Mouse (Mus musculus): ENCODE results near the gene Psmd3.
"Not testable (repeated sequence)": the region's sequence is repeated elsewhere in the genome, so short reads cannot be mapped to it uniquely, and the experiment has no call there.

Psmd3 gene

GRCm38 (mm10) chr11:98681786-98682745 lies at the start of gene Psmd3:
TSS of gene Psmd3 (plus strand) at chr11:98682554.
- DNase-seq (ENCODE audit: low spot score) = peak; percentile 99

- DNase-seq (ENCODE audit: low spot score) = not testable (repeated sequence)
Measured at GRCm38 (mm10) chr11:98635312-98635970, 46.9 kb upstream of the Psmd3 start.

GRCm38 (mm10) chr11:98637501-98637900 lies 44.9 kb upstream of the Psmd3 start:
- no peak for DNase-seq (ENCODE audit: low spot score)

GRCm38 (mm10) chr11:98640091-98640490 lies 42.3 kb upstream of the Psmd3 start:
- DNase-seq (ENCODE audit: low spot score) = no peak

DNA sequence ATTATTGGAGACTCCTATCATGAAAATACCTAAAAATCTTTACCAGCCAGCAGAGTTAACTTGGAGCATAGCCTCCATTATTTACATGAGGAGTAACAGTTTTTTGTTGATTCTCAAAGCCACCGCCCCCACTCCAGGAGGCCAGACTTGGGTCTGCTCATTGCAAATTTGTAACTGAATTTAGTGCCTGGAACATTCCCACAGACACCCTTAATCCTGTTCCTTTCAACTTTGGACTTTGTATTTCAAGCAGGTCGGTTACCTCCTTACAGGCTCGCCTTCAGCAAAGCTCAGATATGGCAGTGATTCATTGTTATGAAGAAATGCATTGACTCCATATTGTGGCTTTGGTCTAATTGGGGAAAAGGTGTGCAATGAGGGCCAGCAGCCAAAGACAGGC lies 37.6 kb upstream of the Psmd3 start:
- no peak for DNase-seq (ENCODE audit: low spot score)

DNA sequence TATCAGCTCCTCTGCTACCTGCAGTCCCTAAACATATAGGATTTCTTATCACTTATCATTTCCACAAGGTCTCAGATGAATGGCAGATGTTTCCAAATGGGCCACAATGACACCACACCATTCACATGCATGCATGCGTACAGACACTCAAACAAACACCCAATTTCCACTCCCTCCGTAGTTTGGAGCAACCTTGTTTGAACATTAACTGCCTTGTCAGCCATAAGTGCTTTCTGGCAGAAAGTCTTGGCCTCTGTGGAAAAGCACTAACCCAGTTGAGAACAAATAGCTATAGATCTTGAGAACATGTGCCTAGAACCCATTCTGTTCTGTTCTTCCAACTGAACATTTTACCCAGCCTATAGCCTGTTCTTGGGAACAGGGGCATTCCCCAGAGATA lies 36.4 kb upstream of the Psmd3 start:
- DNase-seq (ENCODE audit: low spot score) = no peak

GRCm38 (mm10) chr11:98646459-98646858 lies 35.9 kb upstream of the Psmd3 start, which contains the start of gene Gsdma2:
TSS of gene Gsdma2 (plus strand) at chr11:98646759.
- no peak for DNase-seq (ENCODE audit: low spot score)

- DNase-seq (ENCODE audit: low spot score) = peak; percentile 46
Measured at GRCm38 (mm10) chr11:98655076-98655475, 27.3 kb upstream of the Psmd3 start.

DNA sequence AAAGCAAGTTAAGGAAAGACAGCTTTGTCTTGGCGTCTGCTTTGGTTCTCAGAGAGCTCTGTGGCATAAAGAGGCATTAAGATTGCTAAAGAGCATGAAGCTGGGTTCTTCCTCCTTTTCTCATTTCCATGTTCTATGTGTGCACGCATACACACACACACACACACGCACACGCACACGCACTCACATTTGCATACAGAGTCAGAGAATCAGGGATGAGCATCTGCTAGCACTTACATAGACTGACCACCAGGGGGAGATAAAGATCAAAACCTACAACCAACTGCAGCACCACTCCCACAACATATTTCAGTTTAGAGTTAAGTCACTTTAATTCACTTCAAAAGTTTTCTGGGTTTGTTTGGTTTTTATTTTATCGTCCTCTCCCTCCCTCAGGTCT lies 21.8 kb upstream of the Psmd3 start:
- peak; percentile 70 for DNase-seq (ENCODE audit: low spot score)

DNA sequence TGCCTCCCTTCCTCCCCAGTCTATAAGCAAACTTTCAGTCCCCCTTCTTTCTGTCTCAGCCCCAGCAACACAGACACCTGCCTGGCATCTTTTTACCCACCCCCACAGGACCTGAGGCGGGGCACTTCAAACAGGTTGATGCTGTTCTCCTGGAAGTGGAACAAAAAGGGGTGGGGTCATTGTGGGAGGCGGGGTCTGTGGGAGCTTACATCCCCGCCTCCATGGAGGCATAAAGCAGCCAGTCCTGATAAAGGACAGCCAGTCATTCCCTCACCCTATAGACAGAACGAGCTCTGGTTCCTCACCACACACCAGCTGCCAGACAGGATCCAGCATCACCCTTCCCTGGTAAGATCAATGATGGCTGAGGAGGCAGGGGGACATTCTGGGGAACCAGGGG lies 18.3 kb upstream of the Psmd3 start, which contains the start of gene Gsdma:
Gene Gsdma, plus strand, starts transcription at position 261 of the 400 bp plus-strand sequence.
- no peak for DNase-seq (ENCODE audit: low spot score)

- DNase-seq (ENCODE audit: low spot score) = no peak
Measured at GRCm38 (mm10) chr11:98668984-98669383, 13.4 kb upstream of the Psmd3 start.

DNA sequence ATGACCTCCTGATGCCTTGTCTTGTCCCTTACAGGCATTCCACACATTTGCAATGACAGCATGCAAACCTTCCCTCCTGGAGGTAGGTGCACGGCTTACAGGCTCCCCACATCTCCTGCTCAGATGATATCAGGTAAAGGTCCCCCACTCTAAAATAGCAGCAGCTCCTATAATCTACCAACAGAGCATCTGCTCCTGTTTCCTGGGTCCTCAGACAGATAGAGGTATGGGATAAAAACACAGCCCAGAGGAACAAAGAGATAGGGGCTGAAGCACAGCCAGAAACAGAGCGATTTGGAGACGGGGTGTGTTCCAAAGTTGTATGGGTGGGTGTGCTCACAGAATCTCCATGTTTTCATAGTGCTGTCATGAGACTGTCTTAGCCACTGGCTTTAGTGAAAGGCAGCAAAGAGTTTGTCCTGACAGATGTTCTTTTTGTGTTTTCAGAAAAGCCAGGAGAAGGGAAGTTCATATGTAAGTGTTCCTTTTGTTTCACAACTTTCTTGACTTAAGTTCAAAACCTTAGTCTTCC lies 11.0 kb upstream of the Psmd3 start:
- no peak for DNase-seq (ENCODE audit: low spot score)

GRCm38 (mm10) chr11:98671857-98672256 lies 10.5 kb upstream of the Psmd3 start:
- DNase-seq (ENCODE audit: low spot score) = peak; percentile 29

DNA sequence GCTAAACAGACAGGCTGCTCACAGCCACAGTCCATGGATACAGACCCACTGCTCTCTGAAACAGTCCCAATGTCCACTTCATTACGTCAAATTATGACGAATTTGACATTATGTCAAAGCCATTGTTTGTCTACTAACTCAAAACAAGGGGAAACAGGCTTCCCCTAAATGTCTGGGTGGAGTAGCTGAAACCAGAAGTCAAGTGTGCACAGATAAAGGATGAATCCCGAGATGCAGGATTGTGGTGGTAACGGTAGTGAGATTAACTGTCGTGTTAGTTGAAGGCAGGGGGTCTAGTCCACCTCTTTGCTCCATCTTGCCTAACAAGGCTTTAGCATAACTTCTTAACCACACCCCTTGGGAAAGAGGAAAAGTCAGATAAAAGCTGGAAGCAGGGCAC lies 9.9 kb upstream of the Psmd3 start:
- no peak for DNase-seq (ENCODE audit: low spot score)

- peak; percentile 45 for DNase-seq (ENCODE audit: low spot score)
Measured at GRCm38 (mm10) chr11:98673136-98673535, 9.2 kb upstream of the Psmd3 start.

GRCm38 (mm10) chr11:98675829-98676363 lies 6.5 kb upstream of the Psmd3 start:
- no peak for DNase-seq (ENCODE audit: low spot score)

DNA sequence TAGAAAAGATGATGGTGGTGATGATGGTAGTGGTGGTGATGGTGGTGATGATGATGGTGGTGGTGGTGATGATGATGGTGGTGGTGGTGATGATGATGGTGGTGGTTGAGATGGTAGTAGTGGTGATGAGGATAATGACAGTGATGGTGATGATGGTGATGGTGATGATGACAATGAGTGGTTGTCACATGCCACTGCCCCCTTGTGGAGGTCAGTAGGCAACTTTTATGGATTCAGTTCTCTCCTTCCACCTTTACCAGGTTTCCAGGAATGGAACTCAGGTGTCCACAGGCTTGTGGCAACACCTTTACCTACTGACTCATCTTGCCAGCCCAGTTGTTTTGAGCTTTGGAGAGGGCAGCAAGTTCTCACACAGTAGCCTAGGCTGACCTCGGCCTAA lies 2.3 kb upstream of the Psmd3 start:
- no peak for DNase-seq (ENCODE audit: low spot score)

- not testable (repeated sequence) for DNase-seq (ENCODE audit: low spot score)
Measured at GRCm38 (mm10) chr11:98680595-98680994, 1.8 kb upstream of the Psmd3 start.

GRCm38 (mm10) chr11:98681186-98681585 lies 1.2 kb upstream of the Psmd3 start:
- DNase-seq (ENCODE audit: low spot score) = no peak

- DNase-seq (ENCODE audit: low spot score) = no peak
Measured at GRCm38 (mm10) chr11:98682811-98683210, 457 bp downstream of the Psmd3 start.

- DNase-seq (ENCODE audit: low spot score) = no peak
Measured at GRCm38 (mm10) chr11:98685642-98686041, 3.3 kb downstream of the Psmd3 start.

GRCm38 (mm10) chr11:98686976-98687375 lies 4.6 kb downstream of the Psmd3 start:
- no peak for DNase-seq (ENCODE audit: low spot score)
